Mouse (Mus musculus) erythroblast, embryonic 14.5 days (primary cell): ENCODE measurements around the gene Ddx23. TPM values are rescaled to one million over a fixed set of nuclear protein-coding genes. Genes with fewer than 3 reads are reported as not detected.
A peak's percentile ranks its signal among the peaks of the same experiment; 100 is the strongest.

ENCODE experiments used
- H3K27me3 ChIP-seq: 2 replicates; pipeline ENCODE4 v1.6.1; 2012; ENCODE audit warnings: inconsistent platforms; ENCODE audit not compliant: control insufficient read depth
- H3K36me3 ChIP-seq: 2 replicates; pipeline ENCODE4 v1.6.1; 2012; ENCODE audit warnings: mild to moderate bottlenecking, inconsistent platforms; ENCODE audit not compliant: control insufficient read depth
- H3K4me1 ChIP-seq: 2 replicates; pipeline ENCODE4 v1.6.1; 2012; ENCODE audit warnings: inconsistent platforms; ENCODE audit not compliant: control insufficient read depth
- H3K4me3 ChIP-seq: replicated peaks from 2 replicates; pipeline ENCODE3; 2012; ENCODE audit warnings: moderate library complexity, mild to moderate bottlenecking, inconsistent platforms
- H3K9me3 ChIP-seq: 2 replicates; pipeline ENCODE4 v1.6.1; 2012; ENCODE audit warnings: low read length, inconsistent platforms, mixed read lengths; ENCODE audit not compliant: control insufficient read depth
- GATA1 ChIP-seq: IDR thresholded peaks from 2 replicates; pipeline ENCODE4 v1.6.1; 2012; ENCODE audit warnings: low read length, inconsistent platforms, mixed read lengths
- TAL1 ChIP-seq: IDR thresholded peaks from 3 replicates; pipeline ENCODE4 v1.6.1; 2012; ENCODE audit warnings: low read length, inconsistent platforms, mixed read lengths
- polyA plus RNA-seq: library from polyadenylated mRNA; stranded (reverse); fragments of >175 nt; gene quantifications from 2 replicates; pipeline ENCODE4 v1.2.3, GENCODE M21; 2012

The Ddx23 gene
- polyA plus RNA-seq, 1 experiment = 7.9 TPM

- peaks cover 83% of the 10 kb centered on the region for H3K27me3 ChIP-seq
- H3K36me3 ChIP-seq = no peaks in the 10 kb centered on the region
- H3K4me3 ChIP-seq = no peak overlapping the region
- H3K9me3 ChIP-seq = peaks cover 5% of the 10 kb centered on the region; the same call in 1 of the 2 replicates
- TF ChIP-seq TAL1 = no peak
- TF ChIP-seq GATA1 = no peak
- H3K4me1 ChIP-seq = peaks cover 10% of the 10 kb centered on the region
Observed at GRCm38 (mm10) chr15:98676471-98676870, 13.8 kb upstream of the Ddx23 start.

GRCm38 (mm10) chr15:98675634-98676250 is 13.0 kb upstream of the Ddx23 start:
- TF ChIP-seq GATA1 (no peak), TAL1 (no peak)
- Histone ChIP-seq H3K27me3 (peaks cover 78% of the 10 kb centered on the region), H3K4me1 (peaks cover 10% of the 10 kb centered on the region), H3K9me3 (peaks cover 5% of the 10 kb centered on the region; the same call in 1 of the 2 replicates), H3K4me3 (no peak overlapping the region), H3K36me3 (no peaks in the 10 kb centered on the region)

GRCm38 (mm10) chr15:98674994-98675545 is 12.4 kb upstream of the Ddx23 start:
- H3K9me3 ChIP-seq = peaks cover 5% of the 10 kb centered on the region; the same call in 1 of the 2 replicates
- no peak overlapping the region for H3K4me3 ChIP-seq
- no peaks in the 10 kb centered on the region for H3K36me3 ChIP-seq
- no peak for TF ChIP-seq TAL1
- TF ChIP-seq GATA1 = no peak
- H3K4me1 ChIP-seq = peaks cover 10% of the 10 kb centered on the region
- peaks cover 78% of the 10 kb centered on the region for H3K27me3 ChIP-seq

GRCm38 (mm10) chr15:98674284-98674993 is 11.7 kb upstream of the Ddx23 start:
- no peaks in the 10 kb centered on the region for H3K36me3 ChIP-seq
- H3K27me3 ChIP-seq = peaks cover 76% of the 10 kb centered on the region
- TF ChIP-seq TAL1 (no peak), GATA1 (no peak)
- H3K4me3 ChIP-seq = no peak overlapping the region
- peaks cover 10% of the 10 kb centered on the region for H3K4me1 ChIP-seq
- H3K9me3 ChIP-seq = peaks cover 5% of the 10 kb centered on the region; the same call in 1 of the 2 replicates

GRCm38 (mm10) chr15:98673732-98674131 is 11.0 kb upstream of the Ddx23 start:
- Histone ChIP-seq H3K4me1 (peaks cover 10% of the 10 kb centered on the region), H3K4me3 (no peak overlapping the region), H3K9me3 (peaks cover 5% of the 10 kb centered on the region; the same call in 1 of the 2 replicates), H3K36me3 (no peaks in the 10 kb centered on the region), H3K27me3 (peaks cover 69% of the 10 kb centered on the region)
- TF ChIP-seq TAL1 (no peak), GATA1 (no peak)

- H3K27me3 ChIP-seq = peaks cover 60% of the 10 kb centered on the region
- TF ChIP-seq GATA1 (no peak), TAL1 (no peak)
Observed at GRCm38 (mm10) chr15:98672592-98672991, 9.9 kb upstream of the Ddx23 start.

GRCm38 (mm10) chr15:98664042-98664907 is 1.6 kb upstream of the Ddx23 start:
- TF ChIP-seq GATA1 (no peak), TAL1 (no peak)
- Histone ChIP-seq H3K9me3 (no peaks in the 10 kb centered on the region), H3K4me3 (no peak overlapping the region), H3K36me3 (peaks cover 17% of the 10 kb centered on the region), H3K4me1 (peaks cover 24% of the 10 kb centered on the region), H3K27me3 (0 out of 2 replicates have a peak, but pooled peaks cover 2% of the 10 kb centered on the region)

More at GRCm38 (mm10) chr15:98672592-98672991, 9.9 kb upstream of the Ddx23 start:
- Histone ChIP-seq H3K4me3 (no peak overlapping the region), H3K4me1 (peaks cover 10% of the 10 kb centered on the region), H3K9me3 (peaks cover 5% of the 10 kb centered on the region; the same call in 1 of the 2 replicates), H3K36me3 (no peaks in the 10 kb centered on the region)

- peak; percentile 42; the same call in 2 of the 3 replicates for TF ChIP-seq TAL1
- TF ChIP-seq GATA1 = peak; percentile 82
- Histone ChIP-seq H3K4me1 (peaks cover 24% of the 10 kb centered on the region), H3K36me3 (peaks cover 38% of the 10 kb centered on the region), H3K9me3 (no peaks in the 10 kb centered on the region), H3K4me3 (peak overlapping the region; percentile 70), H3K27me3 (no peaks in the 10 kb centered on the region)
Observed at GRCm38 (mm10) chr15:98662198-98662566, 512 bp downstream of the Ddx23 start.
